Mouse (Mus musculus): ENCODE results near the gene Pdp2. TPM values are rescaled to one million over a fixed set of nuclear protein-coding genes. Genes with fewer than 3 reads are reported as not detected.

The Pdp2 gene
- polyA plus RNA-seq, 1 experiment from 2014 or later: 11.9 TPM

GRCm38 (mm10) chr8:104627065-104627740 lies 36.0 kb downstream of the Pdp2 start:
- Histone ChIP-seq H3K4me2 (ENCODE audit: low read length) (no peak overlapping the region), H3K4me3 (ENCODE audit: low read depth, low read length) (no peak overlapping the region), H3K9me3 (replicated peaks; ENCODE audit: control insufficient read depth, low read length) (no peaks in the 10 kb centered on the region), H3K4me1 (ENCODE audit: control insufficient read depth, insufficient read depth, low read length) (no peaks in the 10 kb centered on the region), H3K9ac (ENCODE audit: low read length) (no peak overlapping the region), H3K27ac (ENCODE audit: low read depth, low read length) (no peak overlapping the region), H3K27me3 (replicated peaks; ENCODE audit: control insufficient read depth, insufficient read depth, low read length) (peaks cover 15% of the 10 kb centered on the region), H3K36me3 (ENCODE audit: control insufficient read depth, insufficient read depth, low read length) (no peaks in the 10 kb centered on the region)
- no peak for ATAC-seq
- 78% methylated on average over 4 of the region's 4 CpGs for WGBS
- DNase-seq (ENCODE audit: low spot score): no peak

GRCm38 (mm10) chr8:104628402-104628801 lies 37.2 kb downstream of the Pdp2 start:
- no peak for ATAC-seq
- H3K27ac ChIP-seq (ENCODE audit: low read depth, low read length): no peak overlapping the region
- 95% methylated on average over 21 of the region's 21 CpGs for WGBS

GRCm38 (mm10) chr8:104629306-104630110 lies 38.3 kb downstream of the Pdp2 start:
- Histone ChIP-seq H3K4me1 (ENCODE audit: control insufficient read depth, insufficient read depth, low read length) (no peaks in the 10 kb centered on the region), H3K4me3 (ENCODE audit: low read depth, low read length) (no peak overlapping the region), H3K9me3 (replicated peaks; ENCODE audit: control insufficient read depth, low read length) (no peaks in the 10 kb centered on the region), H3K27me3 (replicated peaks; ENCODE audit: control insufficient read depth, insufficient read depth, low read length) (peaks cover 15% of the 10 kb centered on the region), H3K36me3 (ENCODE audit: control insufficient read depth, insufficient read depth, low read length) (no peaks in the 10 kb centered on the region), H3K9ac (ENCODE audit: low read length) (no peak overlapping the region), H3K4me2 (ENCODE audit: low read length) (no peak overlapping the region), H3K27ac (ENCODE audit: low read depth, low read length) (no peak overlapping the region)
- 81% methylated on average over 22 of the region's 22 CpGs for WGBS
- DNase-seq (ENCODE audit: low spot score) (no peak), ATAC-seq (no peak)

More at GRCm38 (mm10) chr8:104628402-104628801, 37.2 kb downstream of the Pdp2 start:
- Histone ChIP-seq H3K27me3 (replicated peaks; ENCODE audit: control insufficient read depth, insufficient read depth, low read length) (peaks cover 15% of the 10 kb centered on the region), H3K9me3 (replicated peaks; ENCODE audit: control insufficient read depth, low read length) (no peaks in the 10 kb centered on the region), H3K36me3 (ENCODE audit: control insufficient read depth, insufficient read depth, low read length) (no peaks in the 10 kb centered on the region), H3K4me1 (ENCODE audit: control insufficient read depth, insufficient read depth, low read length) (no peaks in the 10 kb centered on the region), H3K4me2 (ENCODE audit: low read length) (no peak overlapping the region), H3K4me3 (ENCODE audit: low read depth, low read length) (no peak overlapping the region), H3K9ac (ENCODE audit: low read length) (no peak overlapping the region)
- DNase-seq (ENCODE audit: low spot score): no peak

- H3K9me3 ChIP-seq (replicated peaks; ENCODE audit: control insufficient read depth, low read length): no peaks in the 10 kb centered on the region
- peaks cover 3% of the 10 kb centered on the region for H3K36me3 ChIP-seq (ENCODE audit: control insufficient read depth, insufficient read depth, low read length)
- WGBS: 37% methylated on average over 8 of the region's 8 CpGs
- ATAC-seq (no peak), DNase-seq (ENCODE audit: low spot score) (no peak)
- no peak overlapping the region for H3K4me3 ChIP-seq (ENCODE audit: low read depth, low read length)
- no peak overlapping the region for H3K27ac ChIP-seq (ENCODE audit: low read depth, low read length)
- H3K27me3 ChIP-seq (replicated peaks; ENCODE audit: control insufficient read depth, insufficient read depth, low read length): peaks cover 15% of the 10 kb centered on the region
- H3K4me1 ChIP-seq (ENCODE audit: control insufficient read depth, insufficient read depth, low read length): no peaks in the 10 kb centered on the region
- H3K9ac ChIP-seq (ENCODE audit: low read length): no peak overlapping the region
- H3K4me2 ChIP-seq (ENCODE audit: low read length): peak overlapping the region; percentile 60; the same call in 1 of the 2 replicates
These were observed 38.8 kb downstream of the Pdp2 start for GRCm38 (mm10) chr8:104630111-104630479.

GRCm38 (mm10) chr8:104630574-104630973 lies 39.3 kb downstream of the Pdp2 start:
- Histone ChIP-seq H3K9ac (ENCODE audit: low read length) (peak overlapping the region; percentile 47), H3K27me3 (replicated peaks; ENCODE audit: control insufficient read depth, insufficient read depth, low read length) (peaks cover 15% of the 10 kb centered on the region), H3K36me3 (ENCODE audit: control insufficient read depth, insufficient read depth, low read length) (peaks cover 8% of the 10 kb centered on the region), H3K4me2 (ENCODE audit: low read length) (peak overlapping the region; percentile 60), H3K27ac (ENCODE audit: low read depth, low read length) (no peak overlapping the region), H3K9me3 (replicated peaks; ENCODE audit: control insufficient read depth, low read length) (no peaks in the 10 kb centered on the region), H3K4me3 (ENCODE audit: low read depth, low read length) (peak overlapping the region; percentile 30), H3K4me1 (ENCODE audit: control insufficient read depth, insufficient read depth, low read length) (no peaks in the 10 kb centered on the region)
- DNase-seq (ENCODE audit: low spot score) (no peak), ATAC-seq (peak; percentile 27)
- WGBS: under 1% methylated on average over 36 of the region's 36 CpGs

GRCm38 (mm10) chr8:104630981-104631663 lies 39.9 kb downstream of the Pdp2 start, which contains the start of gene Rrad:
Gene Rrad (minus strand): TSS chr8:104631327.
- Histone ChIP-seq H3K4me2 (ENCODE audit: low read length) (peak within 1 kb of the TSS; percentile 60), H3K9ac (ENCODE audit: low read length) (peak within 1 kb of the TSS; percentile 47), H3K27me3 (replicated peaks; ENCODE audit: control insufficient read depth, insufficient read depth, low read length) (peaks cover 15% of the 10 kb centered on the region), H3K36me3 (ENCODE audit: control insufficient read depth, insufficient read depth, low read length) (peaks cover 9% of the 10 kb centered on the region), H3K27ac (ENCODE audit: low read depth, low read length) (no peak within 1 kb of the TSS), H3K9me3 (replicated peaks; ENCODE audit: control insufficient read depth, low read length) (no peaks in the 10 kb centered on the region), H3K4me1 (ENCODE audit: control insufficient read depth, insufficient read depth, low read length) (no peaks in the 10 kb centered on the region), H3K4me3 (ENCODE audit: low read depth, low read length) (peak within 1 kb of the TSS; percentile 30)
- whole genome bisulfite sequencing: under 1% methylated on average over 25 of the region's 28 CpGs
- peak; percentile 42 for DNase-seq (ENCODE audit: low spot score)
- ATAC-seq: peak; percentile 68

GRCm38 (mm10) chr8:104631975-104632374 lies 40.7 kb downstream of the Pdp2 start:
- no peak overlapping the region for H3K9ac ChIP-seq (ENCODE audit: low read length)

GRCm38 (mm10) chr8:104632486-104632885 lies 41.2 kb downstream of the Pdp2 start:
- no peak overlapping the region for H3K9ac ChIP-seq (ENCODE audit: low read length)
- no peaks in the 10 kb centered on the region for H3K4me1 ChIP-seq (ENCODE audit: control insufficient read depth, insufficient read depth, low read length)
- ATAC-seq (peak; percentile 21; the same call in 1 of the 2 replicates), DNase-seq (ENCODE audit: low spot score) (peak; percentile 45)
- H3K4me2 ChIP-seq (ENCODE audit: low read length): no peak overlapping the region
- no peak overlapping the region for H3K27ac ChIP-seq (ENCODE audit: low read depth, low read length)
- no peaks in the 10 kb centered on the region for H3K9me3 ChIP-seq (replicated peaks; ENCODE audit: control insufficient read depth, low read length)
- peaks cover 9% of the 10 kb centered on the region for H3K36me3 ChIP-seq (ENCODE audit: control insufficient read depth, insufficient read depth, low read length)
- H3K27me3 ChIP-seq (replicated peaks; ENCODE audit: control insufficient read depth, insufficient read depth, low read length): peaks cover 15% of the 10 kb centered on the region
- 62% methylated on average over 6 of the region's 6 CpGs for WGBS
- no peak overlapping the region for H3K4me3 ChIP-seq (ENCODE audit: low read depth, low read length)

More at GRCm38 (mm10) chr8:104631975-104632374, 40.7 kb downstream of the Pdp2 start:
- Histone ChIP-seq H3K27ac (ENCODE audit: low read depth, low read length) (no peak overlapping the region), H3K4me3 (ENCODE audit: low read depth, low read length) (no peak overlapping the region), H3K36me3 (ENCODE audit: control insufficient read depth, insufficient read depth, low read length) (peaks cover 9% of the 10 kb centered on the region), H3K4me2 (ENCODE audit: low read length) (no peak overlapping the region), H3K9me3 (replicated peaks; ENCODE audit: control insufficient read depth, low read length) (no peaks in the 10 kb centered on the region), H3K27me3 (replicated peaks; ENCODE audit: control insufficient read depth, insufficient read depth, low read length) (peaks cover 15% of the 10 kb centered on the region), H3K4me1 (ENCODE audit: control insufficient read depth, insufficient read depth, low read length) (no peaks in the 10 kb centered on the region)
- ATAC-seq: no peak
- 40% methylated on average over 5 of the region's 5 CpGs for WGBS
- no peak for DNase-seq (ENCODE audit: low spot score)
